Mouse (Mus musculus): ENCODE data around the gene Mpst.
A peak's percentile ranks its signal among the peaks of the same experiment; 100 is the strongest.

- TF ChIP-seq CTCF (IDR thresholded peaks at IDR 0.05; ENCODE audit: control insufficient read depth, insufficient read depth, insufficient replicate concordance, low read depth, low read length) (peak; percentile 16; the same call in 1 of the 2 replicates), POLR2A (IDR thresholded peaks at IDR 0.05; ENCODE audit: control insufficient read depth, low read depth, low read length) (no peak)
These were observed 30.4 kb downstream of the Mpst start for GRCm38 (mm10) chr15:78436380-78437192.

Measured in testis, adult 2 months (tissue).